Mouse (Mus musculus) neural tube, embryonic 15.5 days (tissue): ENCODE data around the gene Hoxc9. TPM values are rescaled to one million over a fixed set of nuclear protein-coding genes. Genes with fewer than 3 reads are reported as not detected.

Source experiments
- ATAC-seq: fragments of 200-750 bp; cut with Nextera tagmentation; 2 replicates; pipeline ENCODE4 v1.8.0; 2017; ENCODE audit warnings: mild to moderate bottlenecking, moderate TSS enrichment, moderate library complexity; ENCODE audit not compliant: low FRiP score
- H3K27ac ChIP-seq: fragments of 300-500 bp; sonication (generic); replicated peaks from 2 replicates; pipeline ENCODE4 v1.5.1; 2015; ENCODE audit warnings: mild to moderate bottlenecking, inconsistent platforms
- H3K27me3 ChIP-seq: fragments of 300-500 bp; sonication (generic); replicated peaks from 2 replicates; pipeline ENCODE4 v1.6.1; 2015; ENCODE audit warnings: inconsistent platforms
- H3K36me3 ChIP-seq: fragments of 300-500 bp; sonication (generic); 2 replicates; pipeline ENCODE4 v1.6.1; 2015; ENCODE audit warnings: inconsistent platforms
- H3K4me1 ChIP-seq: fragments of 300-500 bp; sonication (generic); 2 replicates; pipeline ENCODE4 v1.6.1; 2015; ENCODE audit warnings: inconsistent platforms
- H3K4me2 ChIP-seq: fragments of 300-500 bp; sonication (generic); 2 replicates; pipeline ENCODE4 v1.6.1; 2015; ENCODE audit warnings: inconsistent platforms, mild to moderate bottlenecking, moderate library complexity
- H3K4me3 ChIP-seq: fragments of 300-500 bp; sonication (generic); replicated peaks from 2 replicates; pipeline ENCODE4 v1.5.1; 2015; ENCODE audit warnings: mild to moderate bottlenecking, inconsistent platforms
- H3K9ac ChIP-seq: fragments of 300-500 bp; sonication (generic); replicated peaks from 2 replicates; pipeline ENCODE4 v1.6.1; 2015; ENCODE audit warnings: mild to moderate bottlenecking, inconsistent platforms
- H3K9me3 ChIP-seq: fragments of 300-500 bp; sonication (generic); replicated peaks from 2 replicates; pipeline ENCODE4 v1.6.1; 2016; ENCODE audit warnings: inconsistent platforms
- WGBS: fragments of 180-500 bp; shearing (Covaris S2); methylation state at CpG from one replicate; pipeline ENCODE4 v1.1.7; 2015; ENCODE audit warnings: mixed read lengths; 5-methylcytosine and 5-hydroxymethylcytosine counted together
- polyA plus RNA-seq: library from polyadenylated mRNA; unstranded; fragments of >200 nt; fragmentation: Nextera tagmentation; extraction: Ambion mirVana; gene quantifications from 2 replicates; pipeline ENCODE4 v1.2.1, GENCODE M21; 2015

Gene Hoxc9
- polyA plus RNA-seq, 1 experiment from 2014 or later: 30.9 TPM

GRCm38 (mm10) chr15:102945185-102946077, 30.8 kb upstream of the Hoxc9 start:
- H3K9me3 ChIP-seq: no peaks in the 10 kb centered on the region
- H3K27ac ChIP-seq: peak overlapping the region; percentile 39
- H3K4me2 ChIP-seq: peak overlapping the region; percentile 40
- H3K4me3 ChIP-seq: peak overlapping the region; percentile 19
- H3K4me1 ChIP-seq: peaks cover 6% of the 10 kb centered on the region
- 8% methylated on average over 22 of the region's 22 CpGs for WGBS
- H3K9ac ChIP-seq: peak overlapping the region; percentile 6; the same call in 1 of the 2 replicates
- no peak for ATAC-seq
- peaks cover 83% of the 10 kb centered on the region for H3K27me3 ChIP-seq
- H3K36me3 ChIP-seq: no peaks in the 10 kb centered on the region

DNA sequence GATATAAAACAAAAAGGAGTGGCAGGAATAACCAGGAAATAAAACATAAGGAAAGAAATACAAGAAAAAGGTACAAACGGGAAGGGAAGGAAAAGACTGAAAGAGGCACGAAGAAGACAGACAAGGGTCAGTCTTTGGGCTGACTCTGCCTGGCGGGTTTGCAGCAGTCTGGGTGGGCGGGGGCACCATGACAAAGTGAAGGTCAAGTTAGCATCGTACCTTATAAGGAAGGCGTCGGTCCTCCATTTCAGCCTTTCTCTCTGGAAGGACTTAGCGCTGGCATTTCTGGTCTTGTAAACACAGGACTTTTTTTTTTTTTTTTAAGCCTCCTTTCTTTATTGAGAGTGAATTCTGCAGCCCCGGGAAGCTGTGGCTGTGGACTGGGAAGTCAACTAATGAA, 29.0 kb upstream of the Hoxc9 start:
- Histone ChIP-seq H3K4me1 (peaks cover 6% of the 10 kb centered on the region), H3K9ac (peak overlapping the region; percentile 18; the same call in 1 of the 2 replicates), H3K27ac (peak overlapping the region; percentile 80), H3K4me2 (peak overlapping the region; percentile 41), H3K36me3 (no peaks in the 10 kb centered on the region), H3K4me3 (peak overlapping the region; percentile 24), H3K27me3 (peaks cover 83% of the 10 kb centered on the region), H3K9me3 (no peaks in the 10 kb centered on the region)
- WGBS: 3% methylated on average over 9 of the region's 9 CpGs
- no peak for ATAC-seq

DNA sequence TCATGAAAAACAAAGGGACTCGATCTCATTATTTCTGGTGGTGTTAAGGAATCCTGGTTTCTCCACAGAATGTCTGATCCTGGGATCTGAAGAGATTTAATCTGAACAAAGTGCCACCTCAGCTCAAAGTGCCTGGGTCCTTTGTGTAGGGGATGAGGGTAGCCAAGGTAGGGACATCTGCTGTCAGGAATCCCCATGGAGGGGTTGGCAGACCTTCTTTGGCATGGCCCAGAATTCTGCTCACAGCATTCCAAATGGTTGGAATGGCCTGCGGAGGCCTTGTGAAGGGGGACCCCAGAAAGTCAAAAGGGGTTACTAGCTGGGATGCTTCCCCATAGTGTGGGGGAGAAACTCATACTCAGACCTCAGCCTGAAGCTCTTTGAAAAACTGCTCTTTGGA, 27.4 kb upstream of the Hoxc9 start:
- H3K9ac ChIP-seq: no peak overlapping the region
- 8% methylated on average over 2 of the region's 2 CpGs for WGBS
- H3K9me3 ChIP-seq: no peaks in the 10 kb centered on the region
- peaks cover 89% of the 10 kb centered on the region for H3K27me3 ChIP-seq
- H3K4me1 ChIP-seq: no peaks in the 10 kb centered on the region
- peak overlapping the region; percentile 41 for H3K4me2 ChIP-seq
- no peak for ATAC-seq
- peak overlapping the region; percentile 24 for H3K4me3 ChIP-seq
- no peaks in the 10 kb centered on the region for H3K36me3 ChIP-seq
- H3K27ac ChIP-seq: peak overlapping the region; percentile 80

- Histone ChIP-seq H3K27ac (peak overlapping the region; percentile 80), H3K4me1 (no peaks in the 10 kb centered on the region), H3K4me3 (peak overlapping the region; percentile 24), H3K9ac (0 out of 2 replicates have a peak overlapping the region, but pooled peaks have one; percentile 6), H3K9me3 (no peaks in the 10 kb centered on the region), H3K4me2 (peak overlapping the region; percentile 41), H3K36me3 (no peaks in the 10 kb centered on the region), H3K27me3 (peaks cover 81% of the 10 kb centered on the region)
- no peak for ATAC-seq
- whole genome bisulfite sequencing: 2% methylated on average over 20 of the region's 20 CpGs
Measured at GRCm38 (mm10) chr15:102949696-102950095, 26.5 kb upstream of the Hoxc9 start.

DNA sequence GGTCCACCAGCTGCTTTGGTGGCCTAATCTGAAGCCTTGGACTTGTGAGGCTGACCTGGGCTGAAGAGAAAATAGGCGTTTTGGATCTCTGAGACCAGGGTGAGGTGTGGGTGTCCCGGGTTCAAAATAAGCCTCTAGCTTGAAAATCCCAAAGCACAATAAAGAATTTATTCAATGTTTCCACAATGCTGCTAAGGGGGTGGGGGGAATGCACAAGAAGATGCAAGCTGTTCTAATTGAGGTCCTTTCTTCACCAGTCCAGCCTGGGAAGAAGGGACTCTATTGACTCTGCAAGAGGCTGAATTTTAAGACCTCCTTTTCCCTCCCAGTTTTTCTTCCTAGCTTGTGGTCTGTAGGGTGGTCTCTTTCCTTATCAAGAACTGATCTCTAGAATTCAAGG, 25.4 kb upstream of the Hoxc9 start:
- peak overlapping the region; percentile 60 for H3K27ac ChIP-seq
- H3K4me2 ChIP-seq: peak overlapping the region; percentile 41
- H3K36me3 ChIP-seq: no peaks in the 10 kb centered on the region
- no peak for ATAC-seq
- 9% methylated on average over 2 of the region's 2 CpGs for WGBS
- no peaks in the 10 kb centered on the region for H3K9me3 ChIP-seq
- peak overlapping the region; percentile 20; the same call in 1 of the 2 replicates for H3K9ac ChIP-seq
- peaks cover 71% of the 10 kb centered on the region for H3K27me3 ChIP-seq
- H3K4me3 ChIP-seq: peak overlapping the region; percentile 23
- H3K4me1 ChIP-seq: 0 out of 2 replicates have a peak, but pooled peaks cover 5% of the 10 kb centered on the region

GRCm38 (mm10) chr15:102953561-102953960, 22.7 kb upstream of the Hoxc9 start:
- peak overlapping the region; percentile 43 for H3K4me3 ChIP-seq
- H3K27me3 ChIP-seq: peaks cover 68% of the 10 kb centered on the region
- 0 out of 2 replicates have a peak, but pooled peaks cover 9% of the 10 kb centered on the region for H3K4me1 ChIP-seq
- no peaks in the 10 kb centered on the region for H3K9me3 ChIP-seq
- 0 out of 2 replicates have a peak overlapping the region, but pooled peaks have one; percentile 14 for H3K9ac ChIP-seq
- H3K27ac ChIP-seq: peak overlapping the region; percentile 77
- 6% methylated on average over 6 of the region's 6 CpGs for WGBS
- ATAC-seq: no peak
- no peaks in the 10 kb centered on the region for H3K36me3 ChIP-seq
- H3K4me2 ChIP-seq: peak overlapping the region; percentile 51

DNA sequence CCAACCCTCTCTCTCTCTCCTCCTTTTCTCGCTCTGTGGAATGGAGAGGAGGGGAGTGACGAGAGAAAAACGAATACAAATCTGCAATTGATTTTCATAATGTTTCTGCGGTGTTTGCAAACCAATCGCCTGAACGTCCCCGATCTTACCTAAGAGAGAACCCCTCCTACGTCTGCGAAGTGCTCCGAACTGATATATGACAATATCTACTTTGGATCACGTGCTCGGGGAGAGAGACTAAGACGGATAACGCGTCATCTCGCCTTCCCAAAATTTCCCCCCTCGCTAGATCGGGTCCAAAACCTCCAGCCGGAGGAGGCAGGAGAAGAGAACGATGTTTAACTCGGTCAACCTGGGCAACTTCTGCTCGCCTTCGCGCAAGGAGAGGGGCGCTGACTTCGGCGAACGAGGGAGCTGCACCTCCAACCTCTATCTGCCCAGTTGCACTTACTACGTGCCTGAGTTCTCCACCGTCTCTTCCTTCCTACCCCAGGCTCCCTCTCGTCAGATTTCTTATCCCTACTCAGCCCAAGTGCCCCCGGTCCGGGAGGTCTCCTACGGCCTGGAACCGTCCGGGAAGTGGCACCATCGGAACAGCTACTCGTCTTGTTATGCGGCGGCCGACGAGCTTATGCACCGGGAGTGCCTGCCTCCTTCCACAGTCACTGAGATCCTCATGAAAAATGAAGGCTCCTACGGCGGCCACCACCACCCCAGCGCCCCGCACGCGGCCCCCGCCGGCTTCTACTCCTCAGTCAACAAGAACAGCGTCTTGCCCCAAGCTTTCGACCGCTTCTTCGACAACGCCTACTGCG, 21.8 kb upstream of the Hoxc9 start, which contains the start of gene Hoxc11:
Gene Hoxc11, plus strand, starts transcription at position 236 of the 815 bp plus-strand sequence.
- H3K36me3 ChIP-seq: no peaks in the 10 kb centered on the region
- 0 out of 2 replicates have a peak, but pooled peaks cover 9% of the 10 kb centered on the region for H3K4me1 ChIP-seq
- peak within 1 kb of the TSS; percentile 51 for H3K4me2 ChIP-seq
- H3K27me3 ChIP-seq: peaks cover 66% of the 10 kb centered on the region
- H3K9ac ChIP-seq: peak within 1 kb of the TSS; percentile 59
- ATAC-seq: peak; percentile 29; the same call in 1 of the 2 replicates
- no peaks in the 10 kb centered on the region for H3K9me3 ChIP-seq
- peak within 1 kb of the TSS; percentile 77 for H3K27ac ChIP-seq
- H3K4me3 ChIP-seq: peak within 1 kb of the TSS; percentile 43
- WGBS: under 1% methylated on average over 57 of the region's 57 CpGs

GRCm38 (mm10) chr15:102955007-102955382, 21.2 kb upstream of the Hoxc9 start:
- H3K4me3 ChIP-seq: peak overlapping the region; percentile 43
- H3K36me3 ChIP-seq: no peaks in the 10 kb centered on the region
- peaks cover 69% of the 10 kb centered on the region for H3K27me3 ChIP-seq
- H3K9me3 ChIP-seq: no peaks in the 10 kb centered on the region
- H3K27ac ChIP-seq: peak overlapping the region; percentile 77
- under 1% methylated on average over 28 of the region's 28 CpGs for WGBS
- peak overlapping the region; percentile 51 for H3K4me2 ChIP-seq
- peaks cover 10% of the 10 kb centered on the region for H3K4me1 ChIP-seq
- no peak for ATAC-seq
- H3K9ac ChIP-seq: peak overlapping the region; percentile 59

DNA sequence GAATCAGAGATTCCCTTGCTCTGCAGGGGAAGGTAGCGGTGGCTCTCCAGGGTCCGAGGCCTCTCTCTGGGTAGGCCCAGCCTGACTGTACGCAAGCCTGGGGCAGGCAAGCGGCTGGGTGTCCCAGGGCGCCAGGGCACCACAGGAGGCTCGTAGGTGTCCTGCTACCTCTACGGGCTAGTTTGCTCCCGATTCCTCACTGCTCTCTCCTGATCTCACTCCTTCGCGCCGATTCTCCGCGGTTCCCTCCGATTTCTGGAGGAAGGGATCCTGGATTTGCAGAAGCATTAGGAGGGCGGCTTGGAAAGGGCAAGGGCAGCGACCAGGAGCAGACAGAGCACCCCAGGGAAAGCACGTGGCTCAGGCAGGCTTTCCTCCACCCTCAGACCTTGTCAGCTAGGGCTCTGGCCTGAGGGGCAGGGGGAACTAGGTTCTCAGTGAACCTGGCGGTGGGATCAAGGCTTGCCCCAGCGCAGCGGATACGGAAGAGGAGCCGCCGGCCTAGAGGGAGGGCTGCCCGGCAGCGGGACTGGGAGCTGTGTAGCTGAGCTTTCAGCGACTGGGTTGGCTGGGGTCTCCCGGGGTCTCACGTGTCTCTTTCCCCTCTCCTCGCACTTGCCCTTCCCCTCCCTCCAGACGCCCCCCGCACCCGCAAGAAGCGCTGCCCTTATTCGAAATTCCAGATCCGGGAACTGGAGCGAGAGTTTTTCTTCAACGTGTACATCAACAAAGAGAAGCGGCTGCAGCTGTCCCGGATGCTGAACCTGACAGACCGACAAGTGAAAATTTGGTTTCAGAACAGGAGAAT, 20.2 kb upstream of the Hoxc9 start:
- 2% methylated on average over 40 of the region's 40 CpGs for WGBS
- Histone ChIP-seq H3K4me1 (peaks cover 15% of the 10 kb centered on the region), H3K27ac (peak overlapping the region; percentile 77), H3K9ac (peak overlapping the region; percentile 43), H3K36me3 (no peaks in the 10 kb centered on the region), H3K27me3 (peaks cover 71% of the 10 kb centered on the region), H3K4me3 (peak overlapping the region; percentile 43), H3K9me3 (no peaks in the 10 kb centered on the region), H3K4me2 (peak overlapping the region; percentile 51)
- ATAC-seq: no peak

DNA sequence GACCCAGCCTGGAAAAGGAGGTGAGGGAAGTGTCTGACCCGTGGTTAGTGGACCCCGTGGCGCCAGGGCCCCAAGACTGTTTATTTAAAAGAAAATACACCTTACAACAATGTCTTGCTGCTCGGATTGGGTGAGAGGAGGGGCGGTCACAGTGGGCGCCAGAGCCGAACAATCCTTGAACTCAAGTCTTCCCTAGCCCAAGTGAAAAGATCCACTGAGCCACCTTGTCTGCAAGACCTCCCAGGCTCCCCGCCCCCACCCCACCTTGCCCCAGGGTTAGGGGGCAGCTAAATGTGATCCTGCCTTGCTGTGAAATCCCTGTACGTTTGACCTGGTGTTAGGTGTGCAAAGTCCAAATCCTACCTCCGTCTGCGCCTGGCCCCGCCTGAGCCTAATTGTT, 19.3 kb upstream of the Hoxc9 start:
- H3K9ac ChIP-seq: peak overlapping the region; percentile 8; the same call in 1 of the 2 replicates
- peaks cover 70% of the 10 kb centered on the region for H3K27me3 ChIP-seq

More for the DNA sequence above, 19.3 kb upstream of the Hoxc9 start:
- no peak for ATAC-seq
- Histone ChIP-seq H3K27ac (peak overlapping the region; percentile 77; the same call in 1 of the 2 replicates), H3K4me1 (peaks cover 15% of the 10 kb centered on the region), H3K4me2 (peak overlapping the region; percentile 51), H3K36me3 (no peaks in the 10 kb centered on the region), H3K4me3 (peak overlapping the region; percentile 43), H3K9me3 (no peaks in the 10 kb centered on the region)
- WGBS: 4% methylated on average over 12 of the region's 12 CpGs
